Mouse (Mus musculus) ES-Bruce4 (cell line): ENCODE measurements at regions not wholly inside any gene's neighbourhood (a gene's known extent, or its start where the extent isn't known, plus 50 kb on each side); places are given as distances from the start of the nearest gene placed in this dataset.

Source experiments
- H3K27ac ChIP-seq: 2 replicates; pipeline ENCODE4 v1.5.1; 2012; ENCODE audit warnings: low read length, inconsistent platforms; ENCODE audit not compliant: insufficient read depth
- H3K27me3 ChIP-seq: 2 replicates; pipeline ENCODE4 v1.6.1; 2012; ENCODE audit warnings: mild to moderate bottlenecking, low read length, inconsistent platforms; ENCODE audit not compliant: control insufficient read depth, poor library complexity, insufficient read depth, severe bottlenecking
- H3K36me3 ChIP-seq: 2 replicates; pipeline ENCODE4 v1.6.1; 2012; ENCODE audit warnings: inconsistent platforms, mild to moderate bottlenecking, low read length, moderate library complexity; ENCODE audit not compliant: control insufficient read depth, poor library complexity, insufficient read depth, severe bottlenecking
- H3K4me1 ChIP-seq: one replicate; pipeline ENCODE4 v1.8.1; 2011; ENCODE audit warnings: low read length; ENCODE audit not compliant: control insufficient read depth, insufficient read depth
- H3K4me3 ChIP-seq: 2 replicates; pipeline ENCODE4 v1.5.1; 2011; ENCODE audit warnings: low read depth, mild to moderate bottlenecking, low read length
- H3K9ac ChIP-seq: 2 replicates; pipeline ENCODE4 v1.6.1; 2012; ENCODE audit warnings: low read depth, mild to moderate bottlenecking, inconsistent platforms; ENCODE audit not compliant: poor library complexity, severe bottlenecking
- H3K9me3 ChIP-seq: replicated peaks from 2 replicates; pipeline ENCODE4 v1.6.1; 2012; ENCODE audit warnings: mild to moderate bottlenecking, low read length, inconsistent platforms; ENCODE audit not compliant: control insufficient read depth, poor library complexity, insufficient read depth, severe bottlenecking
- CTCF ChIP-seq: IDR thresholded peaks from one replicate; pipeline ENCODE4 v1.8.1; 2011; ENCODE audit warnings: low read depth, low read length
- EP300 ChIP-seq: IDR thresholded peaks from 2 replicates; pipeline ENCODE4 v1.6.1; 2011; ENCODE audit warnings: low read depth, low read length; ENCODE audit not compliant: insufficient read depth
- POLR2A ChIP-seq: IDR thresholded peaks from one replicate; pipeline ENCODE4 v1.8.1; 2011; ENCODE audit warnings: low read length; ENCODE audit not compliant: insufficient read depth

GRCm38 (mm10) chr5:149842491-149842890 lies 164.5 kb downstream of the B3glct start:
- Histone ChIP-seq H3K4me1 (no peaks in the 10 kb centered on the region), H3K36me3 (no peaks in the 10 kb centered on the region), H3K27ac (no peak overlapping the region), H3K4me3 (no peak overlapping the region), H3K27me3 (no peaks in the 10 kb centered on the region), H3K9ac (no peak overlapping the region), H3K9me3 (no peaks in the 10 kb centered on the region)
- TF ChIP-seq EP300 (no peak), CTCF (no peak), POLR2A (no peak)

- Histone ChIP-seq H3K4me1 (no peaks in the 10 kb centered on the region), H3K9ac (no peak overlapping the region), H3K36me3 (no peaks in the 10 kb centered on the region), H3K9me3 (no peaks in the 10 kb centered on the region), H3K27ac (no peak overlapping the region), H3K4me3 (no peak overlapping the region), H3K27me3 (no peaks in the 10 kb centered on the region)
- TF ChIP-seq EP300, result no peak
- TF ChIP-seq POLR2A, result no peak
- no peak for TF ChIP-seq CTCF
These were observed 165.3 kb downstream of the B3glct start for GRCm38 (mm10) chr5:149843310-149843709.

- no peak overlapping the region for H3K4me3 ChIP-seq
- TF ChIP-seq EP300, result no peak
- H3K9me3 ChIP-seq, result no peaks in the 10 kb centered on the region
- H3K36me3 ChIP-seq, result no peaks in the 10 kb centered on the region
- no peaks in the 10 kb centered on the region for H3K27me3 ChIP-seq
- H3K9ac ChIP-seq, result no peak overlapping the region
- H3K27ac ChIP-seq, result no peak overlapping the region
- no peaks in the 10 kb centered on the region for H3K4me1 ChIP-seq
These were observed 167.2 kb downstream of the B3glct start for GRCm38 (mm10) chr5:149845256-149845655.

GRCm38 (mm10) chr5:149848465-149848864 lies 170.0 kb upstream of the Rxfp2 start:
- Histone ChIP-seq H3K27ac (no peak overlapping the region), H3K4me3 (no peak overlapping the region), H3K27me3 (no peaks in the 10 kb centered on the region), H3K36me3 (no peaks in the 10 kb centered on the region), H3K4me1 (no peaks in the 10 kb centered on the region), H3K9ac (no peak overlapping the region), H3K9me3 (no peaks in the 10 kb centered on the region)
- TF ChIP-seq CTCF (no peak), EP300 (no peak), POLR2A (no peak)

- H3K9ac ChIP-seq, result no peak overlapping the region
- no peaks in the 10 kb centered on the region for H3K36me3 ChIP-seq
These were observed 167.5 kb upstream of the Rxfp2 start for GRCm38 (mm10) chr5:149851011-149851410.

GRCm38 (mm10) chr5:149852516-149852915 lies 166.0 kb upstream of the Rxfp2 start:
- 0 out of 2 replicates have a peak overlapping the region, but pooled peaks have one; percentile 4 for H3K4me3 ChIP-seq
- no peak for TF ChIP-seq EP300
- no peak for TF ChIP-seq POLR2A
- no peak for TF ChIP-seq CTCF
- H3K4me1 ChIP-seq, result no peaks in the 10 kb centered on the region
- H3K9ac ChIP-seq, result no peak overlapping the region
- H3K36me3 ChIP-seq, result no peaks in the 10 kb centered on the region
- H3K27me3 ChIP-seq, result no peaks in the 10 kb centered on the region
- no peak overlapping the region for H3K27ac ChIP-seq
- no peaks in the 10 kb centered on the region for H3K9me3 ChIP-seq

More at GRCm38 (mm10) chr5:149851011-149851410, 167.5 kb upstream of the Rxfp2 start:
- Histone ChIP-seq H3K9me3 (no peaks in the 10 kb centered on the region), H3K4me1 (no peaks in the 10 kb centered on the region), H3K27me3 (no peaks in the 10 kb centered on the region), H3K4me3 (no peak overlapping the region), H3K27ac (no peak overlapping the region)
- peak; percentile 72 for TF ChIP-seq CTCF
- TF ChIP-seq EP300, result no peak
- TF ChIP-seq POLR2A, result no peak
